In genomic region chr10:74463972-74464371, GRCm38 (mm10) we compare ENCODE assay signal across 11 mouse cellular contexts.
DNase-seq lines count a peak whose midpoint lies in the region; ATAC-seq and TF ChIP-seq lines count a peak whose summit lies in the region.
"Had no signal": no experiment of that assay in that cellular context is flagged by ENCODE, and none has a peak within 500 bp of the region (broad histone marks: within the 10 kb centered on the region; RNA-seq: fewer than 3 reads in every experiment).

No protein-coding gene starts in this region.

- no peak for TF ChIP-seq EP300 in heart, adult 2 months (IDR thresholded peaks at IDR 0.05; ENCODE audit: insufficient read depth, low read depth, low read length)
- TF ChIP-seq EP300 in stomach, postnatal 0 days (optimal IDR thresholded peaks at IDR 0.05) = no peak

- peak; percentile 14 for ATAC-seq in midbrain, embryonic 11.5 days (ENCODE audit: low FRiP score)
- ATAC-seq in stomach, postnatal 0 days (ENCODE audit: low FRiP score, low TSS enrichment) = no peak

- WGBS in heart, adult 2 months = 21% methylated on average over 2 of the region's 2 CpGs
- WGBS in midbrain, embryonic 11.5 days = 30% methylated on average over 2 of the region's 2 CpGs
- WGBS in midbrain, embryonic 10.5 days = 42% methylated on average over 2 of the region's 2 CpGs
- WGBS in stomach, postnatal 0 days = 16% methylated on average over 2 of the region's 2 CpGs

- H3K4me1 ChIP-seq in heart, adult 2 months (ENCODE audit: control insufficient read depth, insufficient read depth, low read length) = no peaks in the 10 kb centered on the region
- no peaks in the 10 kb centered on the region for H3K4me1 ChIP-seq in midbrain, embryonic 11.5 days (ENCODE audit: control insufficient read depth, insufficient read depth, low read length)
- no peaks in the 10 kb centered on the region for H3K4me1 ChIP-seq in midbrain, embryonic 10.5 days
- H3K4me1 ChIP-seq in stomach, postnatal 0 days (replicated peaks; ENCODE audit: control insufficient read depth, insufficient read depth) = no peaks in the 10 kb centered on the region
- H3K4me1 ChIP-seq: hindbrain, embryonic 15.5 days had no signal

- H3K27ac ChIP-seq in heart, adult 2 months = no peak overlapping the region
- no peak overlapping the region for H3K27ac ChIP-seq in midbrain, embryonic 11.5 days (ENCODE audit: low read depth, low read length)
- H3K27ac ChIP-seq in midbrain, embryonic 10.5 days (replicated peaks) = no peak overlapping the region
- H3K27ac ChIP-seq in stomach, postnatal 0 days (replicated peaks) = no peak overlapping the region
- H3K27ac ChIP-seq: hindbrain, embryonic 15.5 days had no signal

- H3K9ac ChIP-seq in heart, adult 2 months (ENCODE audit: low read depth, low read length) = no peak overlapping the region
- H3K9ac ChIP-seq in midbrain, embryonic 11.5 days (ENCODE audit: low read length) = no peak overlapping the region
- H3K9ac ChIP-seq in stomach, postnatal 0 days (ENCODE audit: low read length) = no peak overlapping the region
- H3K9ac ChIP-seq: hindbrain, embryonic 15.5 days had no signal

- no peaks in the 10 kb centered on the region for H3K9me3 ChIP-seq in midbrain, embryonic 11.5 days (ENCODE audit: control insufficient read depth, low read length)
- no peaks in the 10 kb centered on the region for H3K9me3 ChIP-seq in midbrain, embryonic 10.5 days (replicated peaks)
- H3K9me3 ChIP-seq in stomach, postnatal 0 days (ENCODE audit: control insufficient read depth, low read length) = no peaks in the 10 kb centered on the region
- H3K9me3 ChIP-seq: hindbrain, embryonic 15.5 days had no signal

- H3K4me3 ChIP-seq in heart, adult 2 months = no peak overlapping the region
- H3K4me3 ChIP-seq in midbrain, embryonic 11.5 days (ENCODE audit: low read depth, low read length) = no peak overlapping the region
- H3K4me3 ChIP-seq in midbrain, embryonic 10.5 days = no peak overlapping the region
- no peak overlapping the region for H3K4me3 ChIP-seq in stomach, postnatal 0 days (ENCODE audit: low read depth, low read length)
- H3K4me3 ChIP-seq: hindbrain, embryonic 15.5 days had no signal

- H3K27me3 ChIP-seq in heart, adult 2 months (ENCODE audit: control insufficient read depth, insufficient read depth, low read length) = no peaks in the 10 kb centered on the region
- no peaks in the 10 kb centered on the region for H3K27me3 ChIP-seq in midbrain, embryonic 11.5 days (ENCODE audit: control insufficient read depth, insufficient read depth, low read length)
- H3K27me3 ChIP-seq in midbrain, embryonic 10.5 days (ENCODE audit: low read depth, poor library complexity, severe bottlenecking) = no peaks in the 10 kb centered on the region
- H3K27me3 ChIP-seq in stomach, postnatal 0 days (ENCODE audit: control insufficient read depth, insufficient read depth, low read length) = no peaks in the 10 kb centered on the region
- H3K27me3 ChIP-seq: hindbrain, embryonic 15.5 days had no signal

- no peaks in the 10 kb centered on the region for H3K36me3 ChIP-seq in heart, adult 2 months (ENCODE audit: control insufficient read depth, insufficient read depth, low read length)
- no peaks in the 10 kb centered on the region for H3K36me3 ChIP-seq in midbrain, embryonic 11.5 days (ENCODE audit: control insufficient read depth, insufficient read depth, low read length)
- no peaks in the 10 kb centered on the region for H3K36me3 ChIP-seq in midbrain, embryonic 10.5 days
- H3K36me3 ChIP-seq in stomach, postnatal 0 days (ENCODE audit: control insufficient read depth, insufficient read depth, low read length) = no peaks in the 10 kb centered on the region
- H3K36me3 ChIP-seq: G1E; hindbrain, embryonic 15.5 days had no signal

- DNase-seq in heart, adult 2 months = no peak
- DNase-seq in heart, postnatal 4 days = no peak
- DNase-seq in midbrain, embryonic 11.5 days (ENCODE audit: low spot score, missing footprints) = peak; percentile 85
- no peak for DNase-seq in midbrain, embryonic 10.5 days (ENCODE audit: low spot score)
- DNase-seq in embryo, embryonic 10.5 days (ENCODE audit: low spot score) = peak; percentile 63
- DNase-seq in stomach, postnatal 0 days (ENCODE audit: low spot score) = no peak
- no peak for DNase-seq in urinary bladder, postnatal 14 days (ENCODE audit: low spot score)
- DNase-seq in adrenal gland, postnatal 4 days (ENCODE audit: low spot score in 2 of 2) = no peak
- DNase-seq: cerebellum, adult 18-20 months had no signal

- intact Hi-C loops in heart, adult 2 months (cut with DNase I) = no loop called here

- no peak for TF ChIP-seq POLR2A in heart, adult 2 months (IDR thresholded peaks at IDR 0.05; ENCODE audit: insufficient read depth, low read depth, low read length)

- H3K4me2 ChIP-seq in midbrain, embryonic 11.5 days = no peak overlapping the region
- no peak overlapping the region for H3K4me2 ChIP-seq in stomach, postnatal 0 days (replicated peaks; ENCODE audit: low read depth)
- H3K4me2 ChIP-seq: hindbrain, embryonic 15.5 days had no signal

- peak; percentile 71 for TF ChIP-seq CTCF in heart, adult 2 months (IDR thresholded peaks at IDR 0.05)
- peak; percentile 72 for TF ChIP-seq CTCF in stomach, postnatal 0 days (IDR thresholded peaks at IDR 0.05; ENCODE audit: low read depth)

- H3K79me2 ChIP-seq in heart, adult 2 months (replicated peaks; ENCODE audit: control insufficient read depth, insufficient read depth, low read length) = no peaks in the 10 kb centered on the region

Comparison
In these comparisons a context has a peak if more than half of its experiments do, and no peak if none do; other contexts are left out.
1. DNase-seq: peak in midbrain, embryonic 11.5 days (single experiment) and embryo, embryonic 10.5 days (single experiment); none in heart, adult 2 months (0 of 2), heart, postnatal 4 days (single experiment), midbrain, embryonic 10.5 days (single experiment), stomach, postnatal 0 days (single experiment), urinary bladder, postnatal 14 days (single experiment) and adrenal gland, postnatal 4 days (0 of 2).